Mouse (Mus musculus) ES-E14 (cell line): Measurements from ENCODE around the gene Fbxw5. TPM values are rescaled to one million over a fixed set of nuclear protein-coding genes. Genes with fewer than 3 reads are reported as not detected.

ENCODE experiments used
- DNase-seq: peaks from one replicate; pipeline ENCODE4 v3.0.0-alpha.2; 2013; ENCODE audit warnings: low read depth, low spot score
- H3K27ac ChIP-seq: 2 replicates; pipeline ENCODE4 v1.5.1; 2012; ENCODE audit warnings: low read depth, mild to moderate bottlenecking, low read length, moderate library complexity, mixed read lengths; ENCODE audit not compliant: poor library complexity, insufficient read depth, severe bottlenecking
- H3K36me3 ChIP-seq: 2 replicates; pipeline ENCODE4 v1.6.1; 2012; ENCODE audit warnings: mild to moderate bottlenecking, low read length, moderate library complexity, mixed read lengths; ENCODE audit not compliant: control insufficient read depth, poor library complexity, insufficient read depth, severe bottlenecking
- H3K4me1 ChIP-seq, 2 experiments: fragments of 150-350 bp in 1 of 2; sonication (generic) in 1 of 2; 2 replicates each; pipeline ENCODE4 v1.6.1; 2012; ENCODE audit warnings: low read length in 2 of 2, mild to moderate bottlenecking in 1 of 2, mixed read lengths in 1 of 2; ENCODE audit not compliant: control insufficient read depth in 2 of 2, insufficient read depth in 2 of 2, poor library complexity in 1 of 2
- H3K4me3 ChIP-seq, 2 experiments: fragments of 150-350 bp in 1 of 2; sonication (generic) in 1 of 2; 2 replicates each; pipeline ENCODE4 v1.5.1; 2012; ENCODE audit warnings: low read length in 2 of 2, low read depth in 1 of 2, mild to moderate bottlenecking in 1 of 2, mixed read lengths in 1 of 2; ENCODE audit not compliant: insufficient read depth in 1 of 2, poor library complexity in 1 of 2, severe bottlenecking in 1 of 2
- H3K9ac ChIP-seq: 2 replicates; pipeline ENCODE4 v1.6.1; 2012; ENCODE audit warnings: low read depth, mild to moderate bottlenecking, low read length, mixed read lengths; ENCODE audit not compliant: poor library complexity, insufficient read depth, severe bottlenecking
- H3K9me3 ChIP-seq: fragments of 150-350 bp; sonication (generic); 2 replicates; pipeline ENCODE4 v1.6.1; 2012; ENCODE audit warnings: low read depth, mild to moderate bottlenecking, low read length; ENCODE audit not compliant: control insufficient read depth, insufficient read depth
- CHD2 ChIP-seq: IDR thresholded peaks from 2 replicates; pipeline ENCODE4 v1.6.1; 2014; ENCODE audit warnings: mild to moderate bottlenecking, low read depth, low read length, inconsistent platforms
- HCFC1 ChIP-seq: IDR thresholded peaks from 2 replicates; pipeline ENCODE4 v1.6.1; 2012; ENCODE audit warnings: low read length, inconsistent platforms, borderline replicate concordance; ENCODE audit not compliant: insufficient read depth
- MAFK ChIP-seq: IDR thresholded peaks from 2 replicates; pipeline ENCODE4 v1.6.1; 2014; ENCODE audit warnings: mild to moderate bottlenecking, low read depth, low read length, inconsistent platforms; ENCODE audit not compliant: insufficient read depth
- ZC3H11A ChIP-seq: IDR thresholded peaks from 2 replicates; pipeline ENCODE4 v1.6.1; 2012; ENCODE audit warnings: low read depth, mild to moderate bottlenecking, inconsistent platforms, low read length, borderline replicate concordance
- ZNF384 ChIP-seq: IDR thresholded peaks from 2 replicates; pipeline ENCODE4 v1.6.1; 2012; ENCODE audit warnings: low read depth, low read length, inconsistent platforms
- in situ Hi-C, 2 experiments: fragments of 600-800 bp; cut with MboI; formaldehyde crosslinking; loops; one replicate each; pipeline ENCODE4 v1.15.1; 2025; ENCODE audit warnings: low sequenced_read_pairs in 2 of 2, inconsistent platforms in 1 of 2; ENCODE audit not compliant: unreplicated experiment in 2 of 2
- total RNA-seq: library from RNA; depleted of rRNA; stranded (reverse); fragments of 300-350 nt; gene quantifications from 2 replicates; pipeline ENCODE4 v1.2.3, GENCODE M21; 2012; rRNA removed

The Fbxw5 gene
- 24.5 and 33.3 TPM in 2 replicates for total RNA-seq

- peak; percentile 87 for DNase-seq
- H3K36me3 ChIP-seq, result peaks cover 11% of the 10 kb centered on the region; the same call in 1 of the 2 replicates
- no peaks in the 10 kb centered on the region for H3K9me3 ChIP-seq
- TF ChIP-seq ZNF384, result no peak
- peak; percentile 65; the same call in 1 of the 2 replicates for TF ChIP-seq HCFC1
- TF ChIP-seq ZC3H11A, result no peak
- peaks cover 0 to 15% of the 10 kb centered on the region in 2 experiments; a peak in 1 of 4 replicates for H3K4me1 ChIP-seq
- no peak within 1 kb of the TSS for H3K27ac ChIP-seq
- H3K4me3 ChIP-seq, result peak within 1 kb of the TSS; percentile 82 to 95
- H3K9ac ChIP-seq, result peak within 1 kb of the TSS; percentile 92
- in situ Hi-C loops, result no loop called here
These were observed at the start of gene Fbxw5 for GRCm38 (mm10) chr2:25500576-25501405. Gene Fbxw5, plus strand, starts transcription at chr2:25500750.

GRCm38 (mm10) chr2:25450853-25451647 is 49.5 kb upstream of the Fbxw5 start:
- TF ChIP-seq CHD2, result no peak
- no peak for TF ChIP-seq MAFK
- no peak for TF ChIP-seq ZC3H11A
- TF ChIP-seq ZNF384, result no peak
- TF ChIP-seq HCFC1, result no peak
- Histone ChIP-seq H3K27ac (no peak overlapping the region), H3K4me3 (no peak overlapping the region), H3K9ac (no peak overlapping the region), H3K9me3 (no peaks in the 10 kb centered on the region), H3K36me3 (peaks cover 3% of the 10 kb centered on the region; the same call in 1 of the 2 replicates), H3K4me1 (peaks cover 0 to 10% of the 10 kb centered on the region in 2 experiments; a peak in 1 of 4 replicates)
- in situ Hi-C loops, result no loop called here
- no peak for DNase-seq

GRCm38 (mm10) chr2:25452951-25453350 is 47.6 kb upstream of the Fbxw5 start:
- H3K27ac ChIP-seq, result no peak overlapping the region
- no peak for TF ChIP-seq ZNF384
- TF ChIP-seq ZC3H11A, result no peak
- TF ChIP-seq HCFC1, result no peak
- no peak for TF ChIP-seq MAFK
- TF ChIP-seq CHD2, result no peak
- H3K36me3 ChIP-seq, result no peaks in the 10 kb centered on the region; the same call in 1 of the 2 replicates
- H3K9ac ChIP-seq, result no peak overlapping the region
- H3K9me3 ChIP-seq, result no peaks in the 10 kb centered on the region
- peaks cover 0 to 2% of the 10 kb centered on the region in 2 experiments; a peak in 1 of 4 replicates for H3K4me1 ChIP-seq
- no peak overlapping the region for H3K4me3 ChIP-seq
- no peak for DNase-seq
- in situ Hi-C loops, result no loop called here

DNA sequence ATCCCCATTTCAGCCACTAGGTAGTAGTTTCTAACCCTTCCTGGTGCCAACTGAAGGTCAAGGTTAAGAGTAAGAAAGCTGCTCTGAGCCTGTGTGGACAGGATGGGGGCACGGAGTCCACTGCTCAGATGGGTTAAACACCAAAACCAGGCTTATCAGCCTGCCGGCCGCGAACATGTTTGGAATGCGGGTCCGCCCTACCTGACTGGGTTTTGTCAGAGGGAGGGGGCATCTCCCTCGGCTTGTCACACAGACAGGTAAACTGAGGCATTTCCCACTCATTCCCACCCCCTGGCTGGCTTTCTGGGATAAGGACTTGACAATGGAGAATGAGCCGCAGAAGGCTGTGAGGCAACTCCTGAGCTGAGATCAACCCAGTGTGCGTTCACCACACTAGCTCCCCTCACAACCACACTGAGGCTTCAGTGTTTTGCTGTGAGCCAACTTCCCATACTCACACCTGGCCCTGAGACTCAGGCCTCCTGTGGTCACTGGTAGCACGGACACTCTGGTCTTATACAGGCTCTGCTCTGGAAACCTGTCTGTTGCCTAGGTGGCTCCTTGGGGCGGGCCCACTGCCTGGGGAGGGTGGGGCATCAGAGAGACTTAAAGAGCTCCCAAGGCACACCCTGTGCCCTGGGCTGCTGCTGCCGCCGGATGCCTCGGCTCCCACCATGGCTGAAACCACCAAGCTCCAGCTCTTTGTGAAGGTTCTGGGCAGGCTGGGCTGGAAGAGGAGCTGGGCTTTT is 44.2 kb upstream of the Fbxw5 start, which contains the start of gene Clic3:
Gene Clic3, plus strand, starts transcription at position 634 of the 749 bp plus-strand sequence.
- DNase-seq, result no peak
- H3K9me3 ChIP-seq, result no peaks in the 10 kb centered on the region
- no peak within 1 kb of the TSS for H3K27ac ChIP-seq
- H3K36me3 ChIP-seq, result no peaks in the 10 kb centered on the region
- H3K4me1 ChIP-seq, result peaks cover 0 to 7% of the 10 kb centered on the region in 2 experiments; a peak in 1 of 4 replicates
- H3K9ac ChIP-seq, result no peak within 1 kb of the TSS
- in situ Hi-C loops, result no loop called here
- TF ChIP-seq ZC3H11A, result no peak
- no peak for TF ChIP-seq CHD2
- TF ChIP-seq MAFK, result no peak
- TF ChIP-seq ZNF384, result no peak
- no peak for TF ChIP-seq HCFC1
- H3K4me3 ChIP-seq, result no peak within 1 kb of the TSS
